Mouse (Mus musculus) effector memory CD4-positive, alpha-beta T cell, adult 5 months (primary cell): ENCODE data around the gene Cracr2a. TPM values are rescaled to one million over a fixed set of nuclear protein-coding genes. Genes with fewer than 3 reads are reported as not detected.

Source experiments
- polyA plus RNA-seq: library from polyadenylated mRNA; unstranded; fragments of 100-300 nt; shearing (Covaris generic); gene quantifications from one replicate; pipeline ENCODE4 v1.2.1, GENCODE M21; 2017

The Cracr2a gene
- polyA plus RNA-seq: 15.2 TPM

GRCm38 (mm10) chr6:127561231-127562020 lies at the start of gene Cracr2a:
Gene Cracr2a (plus strand): TSS chr6:127561338.

Other genes starting within 250 kb of the Cracr2a start
- 17.1 TPM for gene Parp11, start 114.5 kb upstream of the Cracr2a start, polyA plus RNA-seq
- not detected for gene Prmt8, start 208.1 kb downstream of the Cracr2a start, polyA plus RNA-seq